Mouse (Mus musculus): ENCODE measurements around the gene Aif1.

GRCm38 (mm10) chr17:35157254-35157653 lies 18.6 kb downstream of the Aif1 start:
- TF ChIP-seq POLR2A (IDR thresholded peaks at IDR 0.05; ENCODE audit: insufficient read depth, low read length), result no peak
- TF ChIP-seq CTCF (IDR thresholded peaks at IDR 0.05; ENCODE audit: low read depth, low read length), result no peak
- TF ChIP-seq EP300 (IDR thresholded peaks at IDR 0.05; ENCODE audit: insufficient read depth, low read depth, low read length), result no peak
